Mouse (Mus musculus) megakaryocyte, embryonic 14.5 days (primary cell): ENCODE data around the gene Pcmt1. TPM values are rescaled to one million over a fixed set of nuclear protein-coding genes. Genes with fewer than 3 reads are reported as not detected.

Experiments
- H3K27me3 ChIP-seq: replicated peaks from 2 replicates; pipeline ENCODE3; 2012; ENCODE audit warnings: inconsistent platforms
- H3K36me3 ChIP-seq: replicated peaks from 2 replicates; pipeline ENCODE3; 2012; ENCODE audit warnings: low read length, inconsistent platforms, mixed read lengths
- H3K4me1 ChIP-seq: 2 replicates; pipeline ENCODE4 v1.6.1; 2012; ENCODE audit warnings: inconsistent platforms
- H3K4me3 ChIP-seq: replicated peaks from 2 replicates; pipeline ENCODE3; 2012; ENCODE audit warnings: moderate library complexity, mild to moderate bottlenecking, inconsistent platforms
- H3K9me3 ChIP-seq: 2 replicates; pipeline ENCODE4 v1.6.1; 2012; ENCODE audit warnings: inconsistent platforms
- FLI1 ChIP-seq: IDR thresholded peaks from 2 replicates; pipeline ENCODE4 v1.6.1; 2012; ENCODE audit warnings: low read length, inconsistent platforms, mixed read lengths
- GATA1 ChIP-seq: IDR thresholded peaks from 3 replicates; pipeline ENCODE4 v1.6.1; 2012; ENCODE audit warnings: mixed read lengths, low read length, inconsistent platforms, borderline replicate concordance
- polyA plus RNA-seq: library from polyadenylated mRNA; stranded (reverse); fragments of >175 nt; gene quantifications from 2 replicates; pipeline ENCODE4 v1.2.3, GENCODE M21; 2012; ENCODE audit warnings: low replicate concordance; ENCODE audit not compliant: insufficient read depth

The Pcmt1 gene
- polyA plus RNA-seq, 1 experiment, result 46.3 TPM

DNA sequence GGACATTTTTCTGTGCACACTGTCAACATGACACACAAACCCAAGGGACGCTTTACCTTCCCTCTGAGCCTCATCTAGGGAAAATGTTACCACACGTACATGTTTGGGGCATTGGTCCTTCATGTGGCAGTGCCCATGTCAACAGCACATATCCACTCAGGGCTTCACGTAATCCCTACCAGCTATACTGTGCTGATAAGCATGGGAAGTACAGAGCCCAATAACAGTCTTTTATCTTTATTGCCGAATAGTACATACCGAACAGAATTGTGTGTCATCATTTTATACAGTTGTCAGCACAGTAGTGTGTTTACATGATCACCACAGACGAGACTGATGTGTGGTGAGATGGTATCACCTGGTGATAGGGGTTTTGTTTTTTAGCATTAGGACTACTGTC is 6.0 kb upstream of the Pcmt1 start:
- Histone ChIP-seq H3K4me1 (peaks cover 64% of the 10 kb centered on the region), H3K9me3 (no peaks in the 10 kb centered on the region), H3K36me3 (peaks cover 45% of the 10 kb centered on the region), H3K4me3 (no peak overlapping the region), H3K27me3 (no peaks in the 10 kb centered on the region)
- no peak for TF ChIP-seq FLI1
- no peak for TF ChIP-seq GATA1

DNA sequence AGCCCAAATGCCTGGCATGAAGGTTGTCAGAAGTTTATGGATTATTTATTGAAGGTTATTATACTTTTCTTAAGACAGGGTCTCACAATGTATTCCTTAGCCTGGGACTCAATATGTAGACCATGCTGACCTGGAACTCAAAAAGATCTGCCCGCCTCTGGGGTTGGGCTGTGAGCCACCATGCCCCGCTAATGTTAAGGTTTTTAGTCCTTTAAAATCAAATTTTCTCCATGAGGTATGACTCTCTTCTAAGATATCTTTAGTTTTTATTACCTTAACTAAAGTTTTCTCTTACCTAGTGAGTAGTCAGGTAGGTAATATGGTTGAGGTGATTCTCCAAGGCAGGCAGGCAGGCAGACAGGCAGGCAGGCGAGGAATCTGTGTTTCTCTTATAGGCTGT is 1.3 kb upstream of the Pcmt1 start:
- H3K4me1 ChIP-seq, result peaks cover 70% of the 10 kb centered on the region
- peak overlapping the region; percentile 97 for H3K4me3 ChIP-seq
- H3K36me3 ChIP-seq, result peaks cover 36% of the 10 kb centered on the region
- TF ChIP-seq GATA1, result no peak
- H3K9me3 ChIP-seq, result no peaks in the 10 kb centered on the region
- H3K27me3 ChIP-seq, result no peaks in the 10 kb centered on the region

DNA sequence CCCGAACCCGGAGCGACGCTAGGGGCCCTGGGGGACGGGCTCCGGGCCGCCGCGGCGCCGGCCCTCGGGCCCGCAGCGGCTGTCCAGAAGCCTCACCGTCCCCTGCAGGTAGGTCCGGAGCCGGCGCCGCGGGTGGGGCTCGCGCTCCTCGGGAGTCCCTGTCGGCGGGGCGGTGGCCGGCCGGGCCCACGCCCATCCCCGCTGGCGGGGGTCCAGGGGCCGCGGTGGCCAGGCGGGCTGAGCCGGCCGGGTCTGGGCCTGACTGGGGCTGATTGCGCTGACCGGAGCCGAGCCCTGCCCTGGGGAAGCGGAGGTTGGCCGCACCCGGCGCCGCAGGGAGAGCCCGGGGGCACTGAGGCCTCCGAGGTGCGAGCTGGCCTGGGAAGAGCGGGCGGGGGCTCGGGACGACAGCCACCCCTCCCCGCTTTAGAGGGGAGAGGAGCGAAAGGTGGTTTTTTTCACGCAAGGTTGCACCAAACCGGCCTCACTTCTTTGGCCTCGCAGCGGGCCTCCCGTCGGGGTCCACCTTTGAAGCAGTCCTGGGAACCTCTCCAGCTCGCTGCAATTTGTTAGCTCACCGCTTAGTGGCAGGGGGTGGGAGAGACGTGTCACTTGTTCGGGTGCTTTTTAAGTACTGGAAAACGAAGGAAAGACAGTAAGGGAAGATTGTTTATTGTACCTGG is 548 bp upstream of the Pcmt1 start:
- Histone ChIP-seq H3K9me3 (no peaks in the 10 kb centered on the region), H3K4me1 (peaks cover 63% of the 10 kb centered on the region), H3K4me3 (peak overlapping the region; percentile 97), H3K27me3 (no peaks in the 10 kb centered on the region), H3K36me3 (peaks cover 38% of the 10 kb centered on the region)
- TF ChIP-seq GATA1, result no peak
- TF ChIP-seq FLI1, result no peak

DNA sequence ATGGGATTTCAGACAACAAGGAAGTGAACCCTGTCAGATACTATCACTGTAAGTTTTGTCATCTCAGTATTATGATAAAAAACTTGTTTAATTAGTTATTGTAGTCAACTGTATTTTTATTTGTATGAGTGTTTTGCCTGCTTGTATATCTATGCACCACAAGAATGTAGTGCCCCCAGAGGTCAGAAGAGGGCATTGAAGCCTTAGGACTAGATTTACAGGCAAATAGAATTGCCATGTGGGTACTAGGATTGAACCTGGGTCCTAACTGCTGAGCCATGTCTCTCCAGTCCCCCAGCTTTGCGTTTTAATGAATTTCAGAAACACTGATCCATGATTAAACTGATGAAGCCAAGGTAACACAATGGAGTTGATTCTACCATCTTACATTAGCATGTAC is 7.3 kb downstream of the Pcmt1 start:
- H3K9me3 ChIP-seq, result no peaks in the 10 kb centered on the region
- H3K4me1 ChIP-seq, result peaks cover 9% of the 10 kb centered on the region; the same call in 1 of the 2 replicates
- H3K36me3 ChIP-seq, result peaks cover 65% of the 10 kb centered on the region

DNA sequence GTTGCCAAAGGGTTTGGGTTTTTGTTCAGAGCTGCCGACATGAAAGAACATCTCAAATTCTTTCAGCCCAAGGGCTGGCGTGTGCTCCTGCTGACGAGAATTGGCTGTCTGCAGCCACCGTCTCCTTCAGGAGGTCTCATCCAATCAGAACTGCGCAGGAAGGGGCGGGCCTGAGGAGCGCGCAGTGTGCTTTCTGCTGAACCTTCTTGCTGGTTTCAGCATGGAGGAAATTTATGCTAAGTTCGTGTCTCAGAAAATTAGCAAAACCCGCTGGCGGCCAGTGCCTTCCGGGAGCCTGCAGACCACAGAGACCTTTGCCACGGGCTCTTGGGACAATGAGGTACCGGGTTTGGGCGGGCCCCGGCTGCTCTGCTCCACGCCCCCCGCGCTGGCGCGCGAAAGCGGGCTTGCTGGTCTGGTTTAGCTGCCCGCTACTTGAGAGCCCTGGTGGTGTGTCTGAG is 13.6 kb downstream of the Pcmt1 start, which contains the start of gene Nup43:
TSS of gene Nup43 (plus strand) at position 162 of the 461 bp plus-strand sequence.
- no peak for TF ChIP-seq GATA1
- no peak for TF ChIP-seq FLI1
- peaks cover 30% of the 10 kb centered on the region for H3K4me1 ChIP-seq
- peaks cover 23% of the 10 kb centered on the region for H3K36me3 ChIP-seq
- H3K4me3 ChIP-seq, result peak within 1 kb of the TSS; percentile 92
- H3K9me3 ChIP-seq, result no peaks in the 10 kb centered on the region
- H3K27me3 ChIP-seq, result no peaks in the 10 kb centered on the region

More for the DNA sequence above, 7.3 kb downstream of the Pcmt1 start:
- TF ChIP-seq GATA1, result no peak
- no peak for TF ChIP-seq FLI1
- Histone ChIP-seq H3K27me3 (no peaks in the 10 kb centered on the region), H3K4me3 (no peak overlapping the region)

DNA sequence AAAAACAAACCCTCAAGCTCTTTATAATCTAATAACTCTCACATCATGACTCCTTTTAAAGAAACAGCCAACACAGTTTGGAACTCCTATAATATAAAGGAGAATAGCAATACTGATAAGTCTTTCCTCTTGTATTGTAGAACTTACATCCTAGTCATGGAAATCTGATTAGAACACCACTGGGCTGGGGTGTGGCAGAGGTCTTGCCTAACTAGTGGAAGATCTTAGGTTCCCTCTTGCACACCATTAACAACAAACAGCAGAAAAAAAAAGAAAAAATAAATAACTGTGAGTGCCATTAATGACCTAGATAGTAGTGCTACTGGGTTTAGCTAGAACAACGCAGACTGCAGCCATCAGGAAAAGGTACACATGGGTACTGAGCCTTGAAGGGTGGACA is 16.0 kb downstream of the Pcmt1 start:
- Histone ChIP-seq H3K4me1 (peaks cover 34% of the 10 kb centered on the region), H3K4me3 (peak overlapping the region; percentile 14), H3K36me3 (peaks cover 6% of the 10 kb centered on the region), H3K27me3 (no peaks in the 10 kb centered on the region), H3K9me3 (no peaks in the 10 kb centered on the region)
- TF ChIP-seq GATA1 (no peak), FLI1 (no peak)

DNA sequence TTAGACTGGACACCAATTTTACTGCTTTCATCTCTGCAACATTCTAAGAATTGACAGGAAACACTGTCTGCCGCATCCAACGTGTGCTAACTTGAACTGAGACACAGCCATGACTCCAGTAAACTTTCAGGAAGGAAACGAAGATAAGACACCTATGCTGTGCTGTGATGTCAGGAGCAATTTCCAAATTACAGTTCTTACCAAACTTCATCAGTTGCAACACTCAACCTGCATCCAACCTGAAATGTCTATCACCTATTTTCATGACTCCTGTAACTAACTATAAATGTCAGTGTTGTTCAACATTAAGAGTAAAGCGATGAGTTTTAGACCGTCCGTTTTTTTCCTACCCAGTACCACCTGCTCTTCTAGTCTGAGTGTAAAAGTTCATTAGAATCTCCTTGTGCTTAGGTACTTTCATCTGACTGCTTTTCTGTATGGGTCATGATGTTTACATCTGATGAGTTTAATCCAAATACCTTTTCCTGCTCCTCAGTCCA is 16.9 kb downstream of the Pcmt1 start:
- Histone ChIP-seq H3K4me3 (peak overlapping the region; percentile 100), H3K9me3 (no peaks in the 10 kb centered on the region), H3K36me3 (peaks cover 8% of the 10 kb centered on the region), H3K4me1 (peaks cover 41% of the 10 kb centered on the region), H3K27me3 (no peaks in the 10 kb centered on the region)
- TF ChIP-seq GATA1 (no peak), FLI1 (no peak)

DNA sequence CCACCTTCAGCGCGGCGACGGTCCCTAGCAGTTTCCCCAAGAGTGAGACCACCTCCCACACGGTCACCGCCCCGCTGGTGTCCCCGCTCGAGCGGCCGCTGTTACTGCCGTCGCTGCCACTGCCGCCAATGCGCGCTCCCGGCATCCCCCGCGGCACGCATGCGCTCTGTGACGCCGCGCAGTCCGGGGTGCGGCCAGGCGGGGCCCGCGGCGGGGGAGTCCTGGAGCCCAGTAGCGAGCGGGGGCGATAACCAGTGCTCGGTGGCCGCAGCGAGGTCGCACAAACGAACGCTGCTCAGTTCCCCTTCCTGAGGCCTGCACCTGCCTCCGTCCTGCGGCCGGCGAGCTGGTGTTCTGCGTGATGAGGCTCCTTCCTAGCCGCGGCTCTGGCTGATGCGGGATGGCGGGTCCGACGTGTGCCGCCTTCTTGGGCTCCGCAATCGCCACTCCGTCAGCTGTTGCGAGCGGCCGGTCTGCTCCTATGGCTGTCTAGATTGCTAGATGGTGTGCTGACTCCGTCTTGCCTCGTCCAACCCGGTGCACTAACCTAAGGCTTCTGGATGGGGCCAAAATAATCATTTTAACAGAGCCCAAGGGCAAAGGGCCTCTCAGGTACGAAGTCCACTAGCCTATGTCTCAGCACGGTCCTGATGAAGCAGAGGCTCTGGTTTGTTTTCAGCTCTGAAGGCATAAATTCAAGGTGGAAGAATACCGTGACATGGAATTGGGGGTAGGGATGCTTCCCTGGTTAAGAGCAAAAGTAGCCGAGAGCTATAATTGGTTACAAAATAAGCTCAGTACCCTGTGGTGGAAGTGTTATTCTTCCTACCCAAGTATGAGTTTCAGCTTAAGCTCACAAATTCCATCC is 17.5 kb downstream of the Pcmt1 start:
- TF ChIP-seq GATA1, result no peak
- TF ChIP-seq FLI1, result no peak
- no peaks in the 10 kb centered on the region for H3K27me3 ChIP-seq
- peaks cover 12% of the 10 kb centered on the region for H3K36me3 ChIP-seq
- H3K4me1 ChIP-seq, result peaks cover 45% of the 10 kb centered on the region
- peak overlapping the region; percentile 100 for H3K4me3 ChIP-seq
- no peaks in the 10 kb centered on the region for H3K9me3 ChIP-seq

DNA sequence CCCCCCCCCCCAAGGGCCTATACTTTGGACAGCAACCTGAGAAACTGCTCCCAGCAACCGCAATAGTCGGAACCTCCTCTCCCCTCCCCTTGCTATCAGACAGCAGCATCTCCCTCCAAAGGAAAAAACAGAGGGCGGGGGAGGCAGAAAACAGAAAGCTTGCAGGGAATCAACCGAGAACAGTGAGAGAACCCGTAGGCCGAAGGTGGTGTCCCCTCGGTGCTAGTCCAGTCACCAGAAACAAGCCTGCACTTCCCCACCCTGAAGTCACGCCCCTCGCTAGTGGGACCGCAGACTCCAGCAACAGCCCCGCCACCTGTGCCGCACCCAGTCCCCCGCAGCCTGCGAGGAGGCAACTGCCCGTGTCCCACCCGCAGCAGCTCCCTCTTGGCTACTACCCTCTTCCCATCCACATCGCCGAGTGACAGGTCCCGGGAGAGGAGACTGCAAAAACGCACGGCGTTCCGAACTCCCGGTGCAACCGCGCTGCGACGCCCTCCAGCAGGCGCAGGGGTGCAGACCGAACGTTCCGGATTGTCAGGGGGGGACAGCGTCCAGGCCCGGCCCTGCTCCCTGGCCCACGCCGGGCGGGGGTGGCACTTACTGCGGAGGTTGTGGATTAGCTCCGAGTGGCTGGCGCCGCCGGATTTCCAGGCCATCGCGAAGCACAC is 18.3 kb downstream of the Pcmt1 start:
- H3K4me1 ChIP-seq, result peaks cover 42% of the 10 kb centered on the region
- H3K27me3 ChIP-seq, result no peaks in the 10 kb centered on the region
- peaks cover 16% of the 10 kb centered on the region for H3K36me3 ChIP-seq
- peak overlapping the region; percentile 100 for H3K4me3 ChIP-seq
- H3K9me3 ChIP-seq, result no peaks in the 10 kb centered on the region
- TF ChIP-seq FLI1, result no peak
- TF ChIP-seq GATA1, result no peak; the same call in 2 of the 3 replicates
